ENCODE assay signal across 24 mouse cellular contexts in the genomic region with DNA sequence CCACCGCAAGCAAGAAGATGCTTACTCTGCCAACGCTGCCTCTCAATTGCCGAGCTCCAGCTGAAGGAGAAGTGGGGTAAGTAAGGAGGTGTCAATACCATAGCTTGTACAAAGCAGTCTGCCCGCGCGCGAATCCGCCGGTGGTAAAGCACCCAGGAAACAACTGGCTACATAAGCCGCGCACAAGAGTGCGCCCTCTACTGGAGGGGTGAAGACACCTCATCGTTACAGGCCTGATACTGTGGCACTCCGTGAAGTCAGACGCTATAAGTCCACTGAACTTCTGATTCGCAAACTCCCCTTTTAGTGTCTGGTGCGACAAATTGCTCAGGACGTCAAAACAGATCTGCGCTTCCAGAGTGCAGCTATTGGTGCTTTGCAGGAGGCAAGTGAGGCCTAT. TPM values are rescaled to one million over a fixed set of nuclear protein-coding genes. Genes with fewer than 3 reads are reported as not detected.
A peak's percentile ranks its signal among the peaks of the same experiment; 100 is the strongest.
DNase-seq lines count a peak whose midpoint lies in the region; ATAC-seq and TF ChIP-seq lines count a peak whose summit lies in the region.
"Had no signal": no experiment of that assay in that cellular context is flagged by ENCODE, and none has a peak within 500 bp of the region (broad histone marks: within the 10 kb centered on the region; RNA-seq: fewer than 3 reads in every experiment).

No protein-coding gene starts in this region.

- H3K9ac ChIP-seq in midbrain, postnatal 0 days (replicated peaks; ENCODE audit: low read length, poor library complexity, severe bottlenecking), result no peak overlapping the region
- H3K9ac ChIP-seq in midbrain, embryonic 14.5 days (replicated peaks; ENCODE audit: low read length), result no peak overlapping the region
- H3K9ac ChIP-seq: embryonic facial prominence, embryonic 12.5 days; limb, embryonic 15.5 days had no signal

- no peak overlapping the region for H3K4me3 ChIP-seq in layer of hippocampus, adult 2 months
- no peak overlapping the region for H3K4me3 ChIP-seq in midbrain, postnatal 0 days (ENCODE audit: low read depth, low read length)
- no peak overlapping the region for H3K4me3 ChIP-seq in midbrain, embryonic 14.5 days (replicated peaks; ENCODE audit: low read depth, low read length)
- no peak overlapping the region for H3K4me3 ChIP-seq in cortical plate, adult 2 months (ENCODE audit: insufficient read depth, low read length)
- H3K4me3 ChIP-seq: embryonic facial prominence, embryonic 12.5 days; limb, embryonic 15.5 days had no signal

- H3K36me3 ChIP-seq in midbrain, postnatal 0 days (ENCODE audit: insufficient read depth, low read length), result no peaks in the 10 kb centered on the region
- H3K36me3 ChIP-seq in midbrain, embryonic 14.5 days (ENCODE audit: control insufficient read depth, insufficient read depth, low read length), result no peaks in the 10 kb centered on the region
- H3K36me3 ChIP-seq: embryonic facial prominence, embryonic 12.5 days; limb, embryonic 15.5 days had no signal

- H3K27me3 ChIP-seq in midbrain, postnatal 0 days (ENCODE audit: insufficient read depth, low read length), result no peaks in the 10 kb centered on the region
- H3K27me3 ChIP-seq in midbrain, embryonic 14.5 days (ENCODE audit: control insufficient read depth, insufficient read depth, low read length), result no peaks in the 10 kb centered on the region
- H3K27me3 ChIP-seq: embryonic facial prominence, embryonic 12.5 days; limb, embryonic 15.5 days had no signal

- H3K27ac ChIP-seq in layer of hippocampus, adult 2 months, result no peak overlapping the region
- no peak overlapping the region for H3K27ac ChIP-seq in midbrain, postnatal 0 days (ENCODE audit: low read depth, low read length)
- no peak overlapping the region for H3K27ac ChIP-seq in midbrain, embryonic 14.5 days (replicated peaks; ENCODE audit: low read depth, low read length)
- no peak overlapping the region for H3K27ac ChIP-seq in cortical plate, adult 2 months (ENCODE audit: insufficient read depth, low read length)
- H3K27ac ChIP-seq: embryonic facial prominence, embryonic 12.5 days; limb, embryonic 15.5 days had no signal

- DNase-seq in CD4-positive, CD25-positive, alpha-beta regulatory T cell, adult 2 months (ENCODE audit: low read depth, low spot score), result peak; percentile 25
- DNase-seq in layer of hippocampus, adult 2 months (ENCODE audit: low spot score in 2 of 2), result no peak
- no peak for DNase-seq in layer of hippocampus, adult 9-11 months
- DNase-seq in midbrain, postnatal 0 days (ENCODE audit: low spot score), result no peak
- DNase-seq in midbrain, embryonic 14.5 days, result no peak
- no peak for DNase-seq in neural tube, embryonic 10.5 days (ENCODE audit: extremely low spot score, low spot score)
- DNase-seq: adrenal gland, adult 2 months; cerebellum, adult 18-20 months; gastrocnemius, postnatal 10 days; kidney, postnatal 10 days; right cerebral cortex, postnatal 25 days; thymus, postnatal 4 days had no signal

- ATAC-seq in CD4-positive, CD25-positive, alpha-beta regulatory T cell, adult 4 months, result no peak
- no peak for ATAC-seq in midbrain, postnatal 0 days (ENCODE audit: low FRiP score)
- no peak for ATAC-seq in midbrain, embryonic 14.5 days (ENCODE audit: low FRiP score, low TSS enrichment)

- WGBS in midbrain, postnatal 0 days, result 88% methylated on average over 19 of the region's 19 CpGs
- 93% methylated on average over 19 of the region's 19 CpGs for WGBS in midbrain, embryonic 14.5 days

- peak; percentile 53 for TF ChIP-seq CTCF in layer of hippocampus, adult 2 months (conservative IDR thresholded peaks at IDR 0.05)
- peak; percentile 23; the same call in 1 of the 2 replicates for TF ChIP-seq CTCF in midbrain, postnatal 0 days (IDR thresholded peaks at IDR 0.05)
- TF ChIP-seq CTCF in cortical plate, adult 2 months (IDR thresholded peaks at IDR 0.05; ENCODE audit: extremely low read depth, insufficient read depth, low read length), result 0 out of 2 replicates have a peak, but pooled peaks have one; percentile 6

- no peak for TF ChIP-seq POLR2A in cortical plate, adult 2 months (IDR thresholded peaks at IDR 0.05; ENCODE audit: extremely low read depth, insufficient read depth, low read length)

- no peaks in the 10 kb centered on the region for H3K9me3 ChIP-seq in midbrain, postnatal 0 days (ENCODE audit: low read length)
- H3K9me3 ChIP-seq in midbrain, embryonic 14.5 days (ENCODE audit: control insufficient read depth, low read length), result no peaks in the 10 kb centered on the region
- H3K9me3 ChIP-seq: limb, embryonic 15.5 days had no signal

- no peak overlapping the region for H3K4me2 ChIP-seq in midbrain, postnatal 0 days (ENCODE audit: low read depth, low read length, poor library complexity, severe bottlenecking)
- H3K4me2 ChIP-seq in midbrain, embryonic 14.5 days (ENCODE audit: low read length), result no peak overlapping the region
- H3K4me2 ChIP-seq: embryonic facial prominence, embryonic 12.5 days; limb, embryonic 15.5 days had no signal

- no peaks in the 10 kb centered on the region for H3K4me1 ChIP-seq in midbrain, postnatal 0 days (ENCODE audit: insufficient read depth, low read length)
- H3K4me1 ChIP-seq in midbrain, embryonic 14.5 days (ENCODE audit: control insufficient read depth, insufficient read depth, low read length), result peaks cover 18% of the 10 kb centered on the region; the same call in 1 of the 2 replicates
- peaks cover 2% of the 10 kb centered on the region; the same call in 1 of the 2 replicates for H3K4me1 ChIP-seq in cortical plate, adult 2 months (ENCODE audit: control insufficient read depth, insufficient read depth, low read length)
- H3K4me1 ChIP-seq: embryonic facial prominence, embryonic 12.5 days had no signal

RNA-seq across cellular contexts. Expression of a gene that starts 18.5 kb away (rescaled TPM):
- polyA plus RNA-seq in CD4-positive, CD25-positive, alpha-beta regulatory T cell, adult 4 months (2017; shearing (Covaris generic)), result 1 to 10 TPM; 1.5 to 3.8 TPM
- not detected for total RNA-seq in layer of hippocampus, adult 2 months (2021)
- total RNA-seq in midbrain, postnatal 0 days (2014; rRNA removed), result not detected in 2 replicates
- 0.39 TPM in 1 of 2 replicates, not detected in the other for polyA plus RNA-seq in midbrain, postnatal 0 days (2015; fragmentation: Nextera tagmentation; extraction: Ambion mirVana)
- not detected in 2 replicates for polyA plus RNA-seq in midbrain, embryonic 14.5 days (2014; fragmentation: Nextera tagmentation; extraction: Ambion mirVana)
- 0.26 and 1.4 TPM in 2 replicates for polyA plus RNA-seq in cortical plate, adult 2 months (2012; rRNA removed)
- total RNA-seq: adrenal gland, adult 2 months; common myeloid progenitor, adult 5-6 weeks; gastrocnemius, postnatal 10 days; heart, adult 8-10 months; left cerebral cortex, postnatal 25 days; megakaryocyte-erythroid progenitor cell, adult 5-6 weeks had no signal
- polyA plus RNA-seq: adrenal gland, adult 2 months; hindbrain, embryonic 11.5 days; intestine, embryonic 14.5 days; limb, embryonic 15.5 days; lung, embryonic 16.5 days; neural tube, embryonic 14.5 days had no signal

RNA-seq across cellular contexts. Expression of a gene that starts 41.0 kb away (rescaled TPM):
- 10 to 100 TPM; 31.8 to 44.3 TPM for polyA plus RNA-seq in CD4-positive, CD25-positive, alpha-beta regulatory T cell, adult 4 months (2017; shearing (Covaris generic))
- total RNA-seq in layer of hippocampus, adult 2 months (2021), result 10 to 100 TPM; 19.5 to 22.0 TPM
- total RNA-seq in midbrain, postnatal 0 days (2014; rRNA removed), result 11.0 and 15.8 TPM in 2 replicates
- 21.8 and 27.3 TPM in 2 replicates for polyA plus RNA-seq in midbrain, postnatal 0 days (2015; fragmentation: Nextera tagmentation; extraction: Ambion mirVana)
- 14.8 and 16.2 TPM in 2 replicates for polyA plus RNA-seq in midbrain, embryonic 14.5 days (2014; fragmentation: Nextera tagmentation; extraction: Ambion mirVana)
- polyA plus RNA-seq in cortical plate, adult 2 months (2012; rRNA removed), result 18.3 and 19.3 TPM in 2 replicates
